Mouse (Mus musculus): ENCODE results near the gene Majin.

Gene Majin

DNA sequence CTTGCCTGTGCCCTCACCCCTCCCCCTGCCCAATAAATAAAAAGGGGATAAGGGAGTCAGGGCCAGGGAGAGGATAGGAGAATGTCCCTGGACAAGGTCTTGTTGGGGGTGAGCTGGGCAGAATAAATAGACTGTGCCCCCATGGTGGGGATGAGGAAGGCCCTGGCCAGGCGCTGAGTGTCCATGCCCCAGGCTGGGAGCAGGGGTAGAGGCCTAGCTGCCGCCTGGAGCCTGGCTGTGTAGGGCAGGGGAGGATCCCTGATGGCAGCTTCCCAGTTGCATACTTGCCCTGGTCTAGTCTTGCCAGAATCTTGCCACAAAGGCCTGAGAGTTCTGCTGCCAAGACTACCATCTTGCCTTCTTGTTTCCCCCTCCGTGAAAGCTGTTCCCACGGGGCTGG lies 43.7 kb downstream of the Majin start:
- DNase-seq (ENCODE audit: low spot score): no peak

DNA sequence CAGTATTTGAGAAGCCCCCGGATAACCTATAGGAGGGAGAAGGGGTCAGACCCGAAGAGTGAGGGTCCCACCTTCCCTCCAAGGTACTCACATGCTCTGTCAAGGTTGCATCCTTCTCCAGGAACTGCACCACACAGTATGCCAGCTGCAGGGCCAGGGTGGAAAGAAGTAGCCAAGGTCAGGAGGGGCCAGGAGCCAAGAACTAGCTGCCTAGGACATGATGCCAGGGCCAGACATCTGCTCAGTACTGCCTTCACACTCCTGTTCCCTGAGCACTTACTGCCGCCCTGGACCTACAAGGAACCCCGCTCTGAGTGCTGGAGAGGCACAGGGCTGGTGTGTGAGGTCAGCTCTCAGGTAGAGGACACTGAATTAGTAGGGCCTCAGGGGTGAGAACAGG lies 46.2 kb downstream of the Majin start:
- no peak for DNase-seq (ENCODE audit: low spot score)

DNA sequence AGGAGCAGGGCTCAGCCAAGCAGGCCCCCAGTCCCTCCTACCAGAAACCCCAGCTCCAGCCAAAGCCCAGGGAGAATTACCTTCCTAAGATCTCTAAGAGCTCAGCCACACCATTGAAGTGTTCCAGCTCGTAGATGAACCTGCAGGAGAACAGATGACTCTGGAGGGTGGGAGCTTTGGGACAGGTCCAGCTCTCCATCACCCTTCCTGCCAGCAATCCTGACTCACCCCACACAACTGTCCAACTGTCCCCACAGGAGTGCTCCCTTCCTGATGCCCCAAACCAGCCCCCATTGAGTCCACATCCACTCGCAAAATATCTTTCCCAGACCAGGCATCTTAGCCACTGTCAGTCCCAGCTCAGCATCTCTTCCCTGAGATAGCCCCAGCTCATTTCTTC lies 46.8 kb downstream of the Majin start:
- DNase-seq (ENCODE audit: low spot score): no peak

GRCm38 (mm10) chr19:6233647-6234046 lies 49.5 kb downstream of the Majin start:
- no peak for DNase-seq (ENCODE audit: low spot score)

DNA sequence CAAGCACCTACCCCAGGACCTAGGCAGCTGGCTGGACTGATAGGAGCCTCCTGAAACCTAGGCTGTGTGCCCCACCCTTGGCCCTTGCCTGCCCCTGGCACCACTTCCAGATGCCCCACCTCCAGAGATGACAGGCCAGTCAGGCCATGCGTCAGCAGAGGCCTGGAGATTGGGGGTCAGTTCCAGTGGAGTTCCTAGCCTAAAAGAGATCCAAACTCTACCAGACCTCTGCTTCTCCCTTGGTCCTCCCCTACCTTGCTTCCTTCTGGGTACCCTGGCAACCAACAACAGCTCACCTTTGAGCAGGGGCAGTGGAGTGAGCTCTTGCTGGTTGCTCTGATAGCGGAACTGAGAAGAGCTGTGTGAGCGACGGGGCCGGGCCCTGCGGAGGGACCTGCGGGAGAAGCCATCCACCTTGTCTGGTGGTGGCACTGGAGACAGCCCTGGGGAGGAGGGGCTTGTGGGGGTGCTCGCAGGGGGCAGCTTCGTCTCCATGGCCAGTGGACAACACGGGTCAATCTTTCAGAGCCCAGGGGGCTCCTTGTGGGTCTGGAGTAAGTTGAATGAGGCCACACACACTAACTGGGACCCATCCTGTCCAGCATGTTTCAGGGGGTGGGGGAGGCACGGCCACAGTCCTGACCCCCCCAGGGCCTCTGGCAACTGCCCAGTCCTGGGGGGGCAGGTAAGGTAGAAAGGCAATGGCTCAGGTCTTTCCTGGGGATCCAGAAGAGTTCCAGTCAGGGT lies 50.3 kb downstream of the Majin start:
- DNase-seq (ENCODE audit: low spot score): no peak

GRCm38 (mm10) chr19:6235084-6236052 lies 51.2 kb downstream of the Majin start, which contains the start of gene Ppp2r5b:
TSS of gene Ppp2r5b (minus strand) at chr19:6235872.
- DNase-seq (ENCODE audit: low spot score): peak; percentile 96

DNA sequence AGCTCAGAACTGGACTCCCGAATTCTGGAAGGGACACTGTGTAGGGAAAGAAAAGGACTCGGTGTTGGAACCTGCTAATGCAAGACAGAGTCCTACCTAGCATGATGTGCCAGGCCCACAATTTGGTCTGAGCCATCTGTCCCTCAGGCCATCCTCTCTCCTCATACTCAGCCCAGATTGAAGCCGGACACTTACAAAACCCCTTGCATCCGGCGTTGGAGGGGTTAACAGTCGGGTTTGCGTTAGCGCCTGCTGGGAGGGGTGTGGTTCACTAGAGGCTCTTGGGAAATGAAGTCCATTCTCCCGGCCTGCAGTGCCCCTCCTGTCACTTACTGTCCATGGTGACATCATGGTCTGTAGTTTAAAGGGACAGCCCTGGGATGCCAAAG lies 51.9 kb downstream of the Majin start:
- DNase-seq (ENCODE audit: low spot score): peak; percentile 93

DNA sequence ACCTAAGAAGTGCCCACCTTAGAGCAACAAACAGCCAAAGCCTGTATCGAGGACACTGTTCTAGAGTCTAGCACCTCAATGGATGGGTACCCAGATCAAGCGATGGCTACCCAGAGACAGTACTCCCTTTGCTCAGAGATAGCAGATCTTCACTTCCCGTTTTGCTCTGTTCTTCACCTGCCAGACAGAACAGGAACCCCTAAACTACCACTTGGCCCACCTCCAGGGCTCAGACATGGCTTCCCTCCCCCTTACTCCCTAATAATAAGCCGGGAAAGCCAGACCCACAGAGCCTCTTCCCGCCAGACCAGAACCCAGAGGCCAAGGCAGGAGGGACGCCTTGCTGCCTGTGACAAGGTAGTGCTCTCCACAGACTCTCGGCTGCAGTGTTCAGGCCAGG lies 52.7 kb downstream of the Majin start:
- no peak for DNase-seq (ENCODE audit: low spot score)

DNA sequence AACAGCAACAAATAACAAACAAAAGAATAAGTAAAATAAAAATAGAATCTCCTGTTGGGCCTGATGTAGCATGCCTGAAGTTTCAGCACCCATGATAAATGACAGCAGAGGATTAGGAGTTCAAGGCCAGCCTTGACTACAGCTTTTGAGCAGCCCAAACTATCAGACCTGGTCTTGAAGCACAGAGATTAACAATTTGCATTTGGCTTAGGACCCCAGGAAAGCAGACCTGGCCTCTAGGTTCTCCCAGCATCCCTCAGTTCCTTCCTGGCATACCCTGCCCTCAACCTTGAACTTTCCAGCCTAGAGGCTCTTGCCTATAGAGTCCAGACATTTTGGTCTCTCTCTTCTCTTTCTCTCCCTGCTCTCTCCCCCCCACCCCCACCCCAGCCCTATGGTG lies 54.6 kb downstream of the Majin start:
- no peak for DNase-seq (ENCODE audit: low spot score)

DNA sequence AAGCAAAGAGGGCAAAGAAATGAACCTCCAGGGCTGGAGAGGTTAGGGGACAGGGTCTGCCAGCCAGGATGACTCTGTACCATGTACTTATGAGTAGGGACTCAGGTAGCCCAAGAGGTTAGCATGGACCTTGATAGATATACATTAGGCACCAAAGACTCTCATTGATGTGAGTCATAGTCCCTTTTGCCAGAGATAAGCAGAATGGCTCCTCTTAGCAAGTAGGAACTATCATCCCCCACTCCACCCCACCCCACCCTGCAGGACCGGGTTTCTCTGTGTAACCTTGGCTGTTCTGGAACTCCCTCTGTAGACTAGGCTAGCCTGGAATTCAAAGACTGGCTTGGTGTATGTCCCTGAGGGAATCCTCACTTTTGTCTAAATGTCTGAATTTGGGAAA lies 55.9 kb downstream of the Majin start:
- DNase-seq (ENCODE audit: low spot score): no peak

DNA sequence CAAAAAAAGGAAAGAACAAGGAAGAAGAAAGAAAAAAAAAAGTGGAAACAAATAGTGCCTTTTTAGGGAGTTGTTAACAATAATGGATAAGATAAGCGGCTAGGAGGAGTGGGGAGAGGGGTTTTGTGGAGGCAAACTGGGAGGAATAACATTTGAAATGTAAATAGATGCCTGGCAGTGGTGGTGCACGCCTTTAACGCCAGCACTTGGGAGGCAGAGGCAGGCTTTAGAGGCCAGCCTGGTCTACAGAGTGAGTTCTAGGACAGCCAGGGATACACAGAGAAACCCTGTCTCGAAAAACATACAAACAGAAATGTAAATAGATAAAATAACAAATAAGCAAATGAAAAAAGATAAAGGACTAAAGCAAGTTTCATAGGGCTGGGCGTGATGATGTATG lies 56.5 kb downstream of the Majin start:
- DNase-seq (ENCODE audit: low spot score): no peak

DNA sequence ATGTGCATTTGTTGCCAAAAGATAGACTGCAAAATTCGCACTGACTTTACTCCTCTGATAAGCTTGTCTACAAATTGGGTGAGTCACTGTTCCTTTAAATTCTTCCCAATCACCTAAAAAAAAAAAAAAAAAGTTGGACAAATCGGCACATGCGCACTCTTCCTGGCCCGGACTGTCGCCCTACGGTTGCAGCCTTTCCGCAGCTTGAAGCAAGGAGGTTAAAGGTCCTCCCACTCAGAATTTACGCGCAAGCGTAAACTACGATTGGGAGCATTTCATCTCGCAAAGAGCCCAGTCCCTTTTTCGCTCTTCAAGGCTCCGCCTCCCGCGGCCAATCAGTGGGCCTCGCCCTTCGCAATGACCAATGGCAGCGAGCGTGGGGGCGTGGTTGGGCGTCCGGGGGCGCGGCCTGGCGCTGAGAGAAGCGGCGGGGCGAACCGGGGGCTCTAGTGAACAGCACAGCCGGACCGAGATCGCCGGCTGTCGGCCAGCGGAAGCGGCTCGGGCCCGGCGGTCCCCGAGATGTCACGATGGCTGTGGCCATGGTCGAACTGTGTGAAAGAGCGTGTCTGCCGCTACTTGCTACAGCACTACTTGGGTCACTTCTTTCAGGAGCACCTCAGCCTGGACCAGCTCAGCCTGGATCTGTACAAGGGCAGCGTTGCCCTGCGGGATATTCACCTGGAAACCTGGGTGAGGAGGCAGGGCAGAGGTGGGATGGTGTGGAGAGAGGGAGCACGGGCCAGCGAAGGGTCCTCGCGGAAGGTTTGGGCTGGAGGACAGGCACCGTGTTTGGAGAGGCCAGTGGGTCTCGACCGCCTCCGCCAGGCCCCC lies 57.3 kb downstream of the Majin start, which contains the start of gene Atg2a:
TSS of gene Atg2a (plus strand) at position 395 of the 834 bp plus-strand sequence.
- DNase-seq (ENCODE audit: low spot score): peak; percentile 99

GRCm38 (mm10) chr19:6242281-6242680 lies 58.1 kb downstream of the Majin start:
- DNase-seq (ENCODE audit: low spot score): peak; percentile 73

- DNase-seq (ENCODE audit: low spot score): no peak
Measured at GRCm38 (mm10) chr19:6243226-6243625, 59.0 kb downstream of the Majin start.

DNA sequence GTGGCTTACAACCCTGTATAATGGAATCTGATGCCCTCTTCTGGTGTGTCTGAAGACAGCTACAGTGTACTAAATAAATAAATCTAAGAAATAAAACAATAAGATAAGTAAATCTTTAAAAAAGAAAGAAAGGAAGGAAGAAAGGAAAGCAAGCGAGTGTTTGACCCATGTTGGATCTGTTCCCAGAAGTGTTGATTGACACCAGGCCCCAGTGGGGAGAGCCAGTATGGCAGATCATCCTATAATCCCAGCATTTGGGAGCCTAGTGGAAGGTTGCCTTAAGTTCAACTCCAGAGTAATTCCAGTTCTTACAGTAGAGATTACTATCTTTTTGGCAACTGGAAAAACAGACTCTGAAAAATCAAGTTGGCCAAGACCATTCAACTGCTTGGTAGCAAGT lies 61.6 kb downstream of the Majin start:
- no peak for DNase-seq (ENCODE audit: low spot score)

GRCm38 (mm10) chr19:6247526-6248300 lies 63.5 kb downstream of the Majin start:
- no peak for DNase-seq (ENCODE audit: low spot score)

DNA sequence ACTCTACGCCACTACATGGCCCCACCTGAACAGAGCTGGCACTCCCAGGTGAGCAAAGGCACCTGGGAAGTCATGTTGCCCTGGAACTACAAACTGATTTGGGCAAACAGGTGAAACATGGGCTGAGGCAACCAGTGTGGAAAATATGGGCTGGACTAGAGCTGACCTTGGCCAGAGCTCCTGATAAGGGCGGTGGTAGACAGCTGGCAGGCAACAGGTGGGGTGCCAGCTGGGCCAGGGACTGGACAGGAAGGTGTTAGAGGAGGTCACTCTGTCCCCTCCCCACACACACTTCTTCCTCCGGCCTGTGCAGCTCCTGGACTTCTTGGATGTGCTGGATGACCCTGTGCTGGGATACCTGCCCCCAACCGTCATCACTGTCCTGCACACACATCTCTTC lies 68.8 kb downstream of the Majin start:
- no peak for DNase-seq (ENCODE audit: low spot score)

DNA sequence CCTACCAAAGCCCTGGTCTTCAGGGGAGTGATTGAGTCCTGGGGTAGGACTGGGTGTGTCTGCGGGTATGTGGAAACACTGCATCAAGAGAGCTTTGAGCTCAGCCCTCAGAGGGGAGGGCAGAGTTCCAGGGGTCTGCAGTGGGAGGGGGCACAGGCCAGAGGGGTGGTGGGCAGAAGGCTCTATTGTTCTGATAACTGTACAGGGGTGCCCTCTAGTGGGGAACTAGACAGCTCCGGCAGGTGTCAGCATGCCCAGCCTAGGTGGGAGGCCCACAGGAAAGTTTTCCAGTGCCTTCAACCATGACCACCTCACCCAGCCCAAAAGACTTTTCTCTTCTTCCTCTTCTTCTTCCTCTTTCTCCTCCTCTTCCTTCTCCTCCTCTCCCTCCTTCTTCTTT lies 76.2 kb downstream of the Majin start:
- no peak for DNase-seq (ENCODE audit: low spot score)

- no peak for DNase-seq (ENCODE audit: low spot score)
Measured at GRCm38 (mm10) chr19:6260946-6261345, 76.8 kb downstream of the Majin start.

DNA sequence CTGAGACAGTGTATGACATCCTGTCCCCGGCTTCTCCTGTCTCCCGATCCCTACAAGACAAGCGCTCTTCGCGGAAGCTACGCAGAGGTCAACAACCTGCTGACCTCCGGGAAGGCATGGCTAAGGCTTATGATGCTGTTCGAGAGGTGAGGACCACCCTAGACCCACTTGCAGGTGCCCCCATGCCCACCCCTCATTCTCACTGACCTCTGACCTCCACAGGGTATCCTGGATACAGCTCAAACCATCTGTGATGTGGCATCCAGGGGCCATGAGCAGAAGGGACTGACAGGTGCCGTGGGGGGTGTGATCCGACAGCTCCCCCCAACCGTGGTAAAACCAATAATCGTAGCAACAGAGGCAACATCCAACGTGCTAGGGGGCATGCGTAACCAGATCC lies 77.2 kb downstream of the Majin start:
- no peak for DNase-seq (ENCODE audit: low spot score)

DNA sequence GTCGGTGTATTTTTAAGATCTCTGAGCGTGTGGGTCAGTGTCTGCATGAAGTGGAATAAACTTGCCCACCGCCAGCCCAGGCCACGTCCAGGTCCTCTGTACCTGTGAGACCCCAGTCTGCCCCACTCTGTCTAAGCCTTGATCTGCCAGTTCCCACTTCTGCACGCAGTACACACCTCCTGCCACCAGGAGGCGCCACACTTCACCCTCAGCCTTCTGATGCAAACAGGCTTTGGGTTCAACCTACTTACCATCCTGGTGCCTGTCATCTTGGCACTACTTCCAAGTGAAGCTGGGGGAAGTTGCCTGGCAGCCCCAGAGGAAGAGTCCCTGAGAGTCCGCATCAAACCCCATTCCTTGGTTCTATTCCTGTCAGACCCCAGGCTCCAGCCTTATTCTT lies 78.0 kb downstream of the Majin start:
- peak; percentile 86 for DNase-seq (ENCODE audit: low spot score)
